Comparison of ENCODE assay signal across 13 mouse cellular contexts in genomic region chr6:50486035-50486902, GRCm38 (mm10).
"Had no signal": no experiment of that assay in that cellular context is flagged by ENCODE, and none has a peak within 500 bp of the region (broad histone marks: within the 10 kb centered on the region; RNA-seq: fewer than 3 reads in every experiment).

No protein-coding gene starts in this region.

- H3K9me3 ChIP-seq: limb, embryonic 12.5 days; liver, embryonic 13.5 days; midbrain, embryonic 13.5 days; stomach, embryonic 15.5 days had no signal

- H3K4me1 ChIP-seq: limb, embryonic 12.5 days; liver, embryonic 13.5 days; stomach, embryonic 15.5 days had no signal

- H3K9ac ChIP-seq: limb, embryonic 12.5 days; liver, embryonic 13.5 days; liver, postnatal 0 days; midbrain, embryonic 13.5 days; stomach, embryonic 15.5 days had no signal

- ATAC-seq: liver, postnatal 0 days; midbrain, embryonic 13.5 days had no signal

- H3K27me3 ChIP-seq: liver, embryonic 13.5 days; midbrain, embryonic 13.5 days; stomach, embryonic 15.5 days had no signal

- H3K27ac ChIP-seq: kidney, postnatal 0 days; limb, embryonic 12.5 days; liver, embryonic 13.5 days; midbrain, embryonic 13.5 days; stomach, embryonic 15.5 days had no signal

- H3K4me3 ChIP-seq: limb, embryonic 12.5 days; liver, embryonic 13.5 days; midbrain, embryonic 13.5 days; stomach, embryonic 15.5 days had no signal

- DNase-seq: kidney, adult 11 months; kidney, adult 9 months; kidney, postnatal 36 days; liver; liver, embryonic 13.5 days; liver, postnatal 0 days; right cerebral cortex, postnatal 14 days; thymus, adult 2 months; thymus, postnatal 25 days had no signal

- H3K4me2 ChIP-seq: limb, embryonic 12.5 days; liver, embryonic 13.5 days; midbrain, embryonic 13.5 days; stomach, embryonic 15.5 days had no signal

- H3K36me3 ChIP-seq: limb, embryonic 12.5 days; liver, embryonic 13.5 days; midbrain, embryonic 13.5 days; stomach, embryonic 15.5 days had no signal
